Mouse (Mus musculus): ENCODE results near the gene Mex3a. TPM values are rescaled to one million over a fixed set of nuclear protein-coding genes. Genes with fewer than 3 reads are reported as not detected.
A peak's percentile ranks its signal among the peaks of the same experiment; 100 is the strongest.
"Not testable (repeated sequence)": the region's sequence is repeated elsewhere in the genome, so short reads cannot be mapped to it uniquely, and the experiment has no call there.

Mex3a gene
- polyA plus RNA-seq, 1 experiment from 2014 or later, result 18.6 TPM

GRCm38 (mm10) chr3:88571856-88572255 lies 39.7 kb downstream of the Mex3a start:
- 82% methylated on average over 1 of the region's 1 CpGs for WGBS
- H3K9me3 ChIP-seq (ENCODE audit: low read length), result no peaks in the 10 kb centered on the region
- H3K4me1 ChIP-seq (ENCODE audit: insufficient read depth, low read length), result no peaks in the 10 kb centered on the region
- H3K4me3 ChIP-seq (ENCODE audit: low read length), result no peak overlapping the region
- ATAC-seq (ENCODE audit: low FRiP score, low TSS enrichment), result no peak
- no peak overlapping the region for H3K4me2 ChIP-seq (replicated peaks; ENCODE audit: low read depth, low read length)
- H3K27ac ChIP-seq (ENCODE audit: low read length), result no peak overlapping the region
- no peak overlapping the region for H3K9ac ChIP-seq (replicated peaks; ENCODE audit: low read length)
- no peaks in the 10 kb centered on the region for H3K27me3 ChIP-seq (ENCODE audit: insufficient read depth, low read length)
- peaks cover 33% of the 10 kb centered on the region for H3K36me3 ChIP-seq (ENCODE audit: insufficient read depth, low read length)

- Histone ChIP-seq H3K9ac (replicated peaks; ENCODE audit: low read length) (no peak overlapping the region), H3K4me3 (ENCODE audit: low read length) (no peak overlapping the region), H3K4me1 (ENCODE audit: insufficient read depth, low read length) (no peaks in the 10 kb centered on the region), H3K9me3 (ENCODE audit: low read length) (no peaks in the 10 kb centered on the region), H3K36me3 (ENCODE audit: insufficient read depth, low read length) (peaks cover 25% of the 10 kb centered on the region), H3K27ac (ENCODE audit: low read length) (no peak overlapping the region), H3K27me3 (ENCODE audit: insufficient read depth, low read length) (no peaks in the 10 kb centered on the region), H3K4me2 (replicated peaks; ENCODE audit: low read depth, low read length) (no peak overlapping the region)
- 81% methylated on average over 2 of the region's 2 CpGs for WGBS
- no peak for ATAC-seq (ENCODE audit: low FRiP score, low TSS enrichment)
Measured at GRCm38 (mm10) chr3:88572835-88573234, 40.6 kb downstream of the Mex3a start.

GRCm38 (mm10) chr3:88573810-88574209 lies 41.6 kb downstream of the Mex3a start:
- Histone ChIP-seq H3K4me2 (replicated peaks; ENCODE audit: low read depth, low read length) (no peak overlapping the region), H3K9ac (replicated peaks; ENCODE audit: low read length) (no peak overlapping the region), H3K4me3 (ENCODE audit: low read length) (no peak overlapping the region), H3K4me1 (ENCODE audit: insufficient read depth, low read length) (no peaks in the 10 kb centered on the region), H3K9me3 (ENCODE audit: low read length) (no peaks in the 10 kb centered on the region), H3K27me3 (ENCODE audit: insufficient read depth, low read length) (no peaks in the 10 kb centered on the region), H3K36me3 (ENCODE audit: insufficient read depth, low read length) (peaks cover 16% of the 10 kb centered on the region), H3K27ac (ENCODE audit: low read length) (no peak overlapping the region)
- no peak for ATAC-seq (ENCODE audit: low FRiP score, low TSS enrichment)
- WGBS, result 90% methylated on average over 2 of the region's 2 CpGs

- 90% methylated on average over 3 of the region's 3 CpGs for WGBS
- no peak within 1 kb of the TSS for H3K9ac ChIP-seq (replicated peaks; ENCODE audit: low read length)
- no peak for ATAC-seq (ENCODE audit: low FRiP score, low TSS enrichment)
- H3K36me3 ChIP-seq (ENCODE audit: insufficient read depth, low read length), result no peaks in the 10 kb centered on the region
- no peak within 1 kb of the TSS for H3K4me3 ChIP-seq (ENCODE audit: low read length)
- no peak within 1 kb of the TSS for H3K27ac ChIP-seq (ENCODE audit: low read length)
- no peak within 1 kb of the TSS for H3K4me2 ChIP-seq (replicated peaks; ENCODE audit: low read depth, low read length)
- H3K27me3 ChIP-seq (ENCODE audit: insufficient read depth, low read length), result no peaks in the 10 kb centered on the region
- H3K4me1 ChIP-seq (ENCODE audit: insufficient read depth, low read length), result peaks cover 8% of the 10 kb centered on the region; the same call in 1 of the 2 replicates
- no peaks in the 10 kb centered on the region for H3K9me3 ChIP-seq (ENCODE audit: low read length)
Measured at GRCm38 (mm10) chr3:88575540-88575939, 43.3 kb downstream of the Mex3a start, which contains the start of gene Ssr2. Gene Ssr2, plus strand, starts transcription at chr3:88575876.

GRCm38 (mm10) chr3:88577846-88578245 lies 45.7 kb downstream of the Mex3a start:
- H3K9ac ChIP-seq (replicated peaks; ENCODE audit: low read length); ATAC-seq (ENCODE audit: low FRiP score, low TSS enrichment); H3K4me2 ChIP-seq (replicated peaks; ENCODE audit: low read depth, low read length): not testable (repeated sequence)

GRCm38 (mm10) chr3:88578498-88579424 lies 46.6 kb downstream of the Mex3a start:
- ATAC-seq (ENCODE audit: low FRiP score, low TSS enrichment), result 0 out of 2 replicates have a peak, but pooled peaks have one; percentile 29
- Histone ChIP-seq H3K4me3 (ENCODE audit: low read length) (peak overlapping the region; percentile 100), H3K9ac (replicated peaks; ENCODE audit: low read length) (peak overlapping the region; percentile 96), H3K9me3 (ENCODE audit: low read length) (no peaks in the 10 kb centered on the region), H3K27me3 (ENCODE audit: insufficient read depth, low read length) (no peaks in the 10 kb centered on the region), H3K4me1 (ENCODE audit: insufficient read depth, low read length) (peaks cover 12% of the 10 kb centered on the region; the same call in 1 of the 2 replicates), H3K36me3 (ENCODE audit: insufficient read depth, low read length) (peaks cover 22% of the 10 kb centered on the region; the same call in 1 of the 2 replicates), H3K27ac (ENCODE audit: low read length) (0 out of 2 replicates have a peak overlapping the region, but pooled peaks have one; percentile 80), H3K4me2 (replicated peaks; ENCODE audit: low read depth, low read length) (peak overlapping the region; percentile 81)
- 48% methylated on average over 8 of the region's 8 CpGs for WGBS

More at GRCm38 (mm10) chr3:88577846-88578245, 45.7 kb downstream of the Mex3a start:
- not testable (repeated sequence) for H3K27ac ChIP-seq (ENCODE audit: low read length); H3K27me3 ChIP-seq (ENCODE audit: insufficient read depth, low read length); H3K9me3 ChIP-seq (ENCODE audit: low read length); H3K4me3 ChIP-seq (ENCODE audit: low read length)
- Histone ChIP-seq H3K4me1 (ENCODE audit: insufficient read depth, low read length) (peaks cover 12% of the 10 kb centered on the region; the same call in 1 of the 2 replicates), H3K36me3 (ENCODE audit: insufficient read depth, low read length) (peaks cover 16% of the 10 kb centered on the region; the same call in 1 of the 2 replicates)
- 85% methylated on average over 5 of the region's 5 CpGs for WGBS

GRCm38 (mm10) chr3:88579454-88580117 lies 47.4 kb downstream of the Mex3a start:
- Histone ChIP-seq H3K27ac (ENCODE audit: low read length) (peak overlapping the region; percentile 80; the same call in 1 of the 2 replicates), H3K9me3 (ENCODE audit: low read length) (no peaks in the 10 kb centered on the region), H3K4me1 (ENCODE audit: insufficient read depth, low read length) (peaks cover 12% of the 10 kb centered on the region; the same call in 1 of the 2 replicates), H3K27me3 (ENCODE audit: insufficient read depth, low read length) (no peaks in the 10 kb centered on the region), H3K4me3 (ENCODE audit: low read length) (peak overlapping the region; percentile 100), H3K36me3 (ENCODE audit: insufficient read depth, low read length) (peaks cover 26% of the 10 kb centered on the region; the same call in 1 of the 2 replicates), H3K4me2 (replicated peaks; ENCODE audit: low read depth, low read length) (peak overlapping the region; percentile 81), H3K9ac (replicated peaks; ENCODE audit: low read length) (peak overlapping the region; percentile 96)
- ATAC-seq (ENCODE audit: low FRiP score, low TSS enrichment), result peak; percentile 88
- under 1% methylated on average over 34 of the region's 34 CpGs for WGBS

- Histone ChIP-seq H3K36me3 (ENCODE audit: insufficient read depth, low read length) (peaks cover 57% of the 10 kb centered on the region), H3K4me3 (ENCODE audit: low read length) (no peak overlapping the region), H3K27me3 (ENCODE audit: insufficient read depth, low read length) (no peaks in the 10 kb centered on the region), H3K9me3 (ENCODE audit: low read length) (no peaks in the 10 kb centered on the region), H3K9ac (replicated peaks; ENCODE audit: low read length) (no peak overlapping the region), H3K27ac (ENCODE audit: low read length) (no peak overlapping the region), H3K4me1 (ENCODE audit: insufficient read depth, low read length) (peaks cover 2% of the 10 kb centered on the region; the same call in 1 of the 2 replicates), H3K4me2 (replicated peaks; ENCODE audit: low read depth, low read length) (no peak overlapping the region)
- no peak for ATAC-seq (ENCODE audit: low FRiP score, low TSS enrichment)
- WGBS, result 98% methylated on average over 6 of the region's 6 CpGs
Measured at GRCm38 (mm10) chr3:88585769-88586168, 53.6 kb downstream of the Mex3a start.

- Histone ChIP-seq H3K4me2 (replicated peaks; ENCODE audit: low read depth, low read length) (no peak overlapping the region), H3K36me3 (ENCODE audit: insufficient read depth, low read length) (peaks cover 48% of the 10 kb centered on the region), H3K27ac (ENCODE audit: low read length) (no peak overlapping the region), H3K9me3 (ENCODE audit: low read length) (no peaks in the 10 kb centered on the region), H3K4me3 (ENCODE audit: low read length) (no peak overlapping the region), H3K27me3 (ENCODE audit: insufficient read depth, low read length) (no peaks in the 10 kb centered on the region), H3K4me1 (ENCODE audit: insufficient read depth, low read length) (no peaks in the 10 kb centered on the region), H3K9ac (replicated peaks; ENCODE audit: low read length) (no peak overlapping the region)
- ATAC-seq (ENCODE audit: low FRiP score, low TSS enrichment), result no peak
- 91% methylated on average over 5 of the region's 5 CpGs for WGBS
Measured at GRCm38 (mm10) chr3:88586640-88587039, 54.4 kb downstream of the Mex3a start.

Measured in kidney, embryonic 16.5 days (tissue).